ENCODE assay signal across 8 mouse cellular contexts in the genomic region with DNA sequence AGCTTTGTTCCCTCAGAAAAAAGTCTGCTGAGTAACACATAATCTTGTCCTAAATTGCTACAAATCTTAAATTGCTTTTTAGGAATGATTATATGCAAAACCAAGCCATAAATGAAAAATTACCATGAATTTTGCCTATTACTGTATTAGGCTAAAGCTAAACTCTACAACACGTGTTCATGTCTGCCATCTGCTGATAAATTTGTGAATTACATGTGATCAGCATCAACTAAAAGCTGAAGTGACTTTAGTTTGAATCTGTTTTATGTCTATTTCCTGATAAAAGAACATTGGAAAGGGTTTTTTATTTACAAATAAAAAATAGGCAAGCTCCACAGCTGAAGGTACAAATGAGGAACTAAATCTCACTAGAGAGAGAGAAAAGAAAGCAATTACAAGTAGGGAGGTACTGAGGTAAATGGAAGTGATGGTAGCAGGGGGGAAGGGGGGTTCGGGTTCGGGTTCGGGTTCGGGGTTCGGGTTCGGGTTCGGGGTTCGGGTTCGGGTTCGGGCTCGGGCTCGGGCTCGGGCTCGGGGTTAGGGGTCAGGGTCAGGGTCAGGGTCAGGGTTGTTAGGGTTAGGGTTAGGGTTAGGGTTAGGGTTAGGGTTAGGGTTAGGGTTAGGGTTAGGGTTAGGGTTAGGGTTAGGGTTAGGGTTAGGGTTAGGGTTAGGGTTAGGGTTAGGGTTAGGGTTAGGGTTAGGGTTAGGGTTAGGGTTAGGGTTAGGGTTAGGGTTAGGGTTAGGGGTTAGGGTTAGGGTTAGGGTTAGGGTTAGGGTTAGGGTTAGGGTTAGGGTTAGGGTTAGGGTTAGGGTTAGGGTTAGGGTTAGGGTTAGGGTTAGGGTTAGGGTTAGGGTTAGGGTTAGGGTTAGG.
DNase-seq lines count a peak whose midpoint lies in the region; ATAC-seq lines count a peak whose summit lies in the region.
"Not testable (repeated sequence)": the region's sequence is repeated elsewhere in the genome, so short reads cannot be mapped to it uniquely, and the experiment has no call there.

No protein-coding gene starts in this region.

- H3K4me1 ChIP-seq in forebrain, embryonic 12.5 days = not testable (repeated sequence)

- 0 out of 2 replicates have a peak, but pooled peaks have one; percentile 51 for ATAC-seq in forebrain, embryonic 12.5 days (ENCODE audit: low FRiP score)

- not testable (repeated sequence) for H3K27ac ChIP-seq in forebrain, embryonic 12.5 days

- not testable (repeated sequence) for H3K9me3 ChIP-seq in forebrain, embryonic 12.5 days

- DNase-seq in CD8-positive naive resting alpha-beta T cell, adult 2 months (ENCODE audit: low read depth in 2 of 2, low spot score in 2 of 2) = peak; percentile 81 to 92
- DNase-seq in c-Kit-positive CD71-positive TER-119-positive erythroid progenitor cells, embryonic 14.5 days (ENCODE audit: low spot score) = peak; percentile 35
- peak; percentile 82 for DNase-seq in heart, postnatal 4 days
- peak; percentile 43 to 49 for DNase-seq in layer of hippocampus, adult 8-10 months (ENCODE audit: low spot score in 2 of 2)
- peak; percentile 85 for DNase-seq in lung, postnatal 10 days
- DNase-seq in retina, embryonic 14.5 days (ENCODE audit: low spot score) = peak; percentile 83
- peak; percentile 81 for DNase-seq in thymus, postnatal 25 days

- WGBS in forebrain, embryonic 12.5 days = 83% methylated on average over 15 of the region's 15 CpGs

- H3K27me3 ChIP-seq in forebrain, embryonic 12.5 days = not testable (repeated sequence)

- H3K4me3 ChIP-seq in forebrain, embryonic 12.5 days (replicated peaks) = not testable (repeated sequence)

- H3K4me2 ChIP-seq in forebrain, embryonic 12.5 days = not testable (repeated sequence)

- not testable (repeated sequence) for H3K36me3 ChIP-seq in forebrain, embryonic 12.5 days (replicated peaks)

- H3K9ac ChIP-seq in forebrain, embryonic 12.5 days = not testable (repeated sequence)

Comparison
In these comparisons a context has a peak if more than half of its experiments do, and no peak if none do; other contexts are left out.
1. DNase-seq: peak in every context shown above with its lines; median percentile 86 in CD8-positive naive resting alpha-beta T cell, adult 2 months; 85 in lung, postnatal 10 days; 83 in retina, embryonic 14.5 days; 82 in heart, postnatal 4 days; 81 in thymus, postnatal 25 days; 46 in layer of hippocampus, adult 8-10 months; 35 in c-Kit-positive CD71-positive TER-119-positive erythroid progenitor cells, embryonic 14.5 days.